In the genomic region with DNA sequence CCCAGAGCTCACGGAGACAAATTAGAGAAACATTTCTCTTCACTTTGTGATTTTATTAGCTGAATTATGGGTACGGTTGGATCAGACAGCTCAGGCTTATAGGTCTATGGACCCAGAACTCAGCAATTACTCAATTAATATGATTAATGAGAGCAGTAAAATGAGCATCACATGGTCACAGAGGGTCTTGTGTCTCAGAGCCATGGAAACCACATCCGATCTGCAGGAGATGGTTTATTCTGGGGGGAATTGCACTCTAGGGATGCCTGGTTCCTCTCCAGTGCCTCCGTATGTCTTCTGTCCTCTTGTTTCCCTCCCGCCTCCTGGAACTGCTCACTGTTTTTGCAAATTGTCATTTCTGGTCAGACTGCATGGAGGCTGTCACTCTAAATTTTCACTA, we compare ENCODE assay signal across 22 mouse cellular contexts.
DNase-seq lines count a peak whose midpoint lies in the region; ATAC-seq lines count a peak whose summit lies in the region.
"Had no signal": no experiment of that assay in that cellular context is flagged by ENCODE, and none has a peak within 500 bp of the region (broad histone marks: within the 10 kb centered on the region; RNA-seq: fewer than 3 reads in every experiment).

No protein-coding gene starts in this region.

- H3K9me3 ChIP-seq in kidney, embryonic 16.5 days (ENCODE audit: low read length): no peaks in the 10 kb centered on the region
- H3K9me3 ChIP-seq in neural tube, embryonic 11.5 days (ENCODE audit: control insufficient read depth, low read length): no peaks in the 10 kb centered on the region
- H3K9me3 ChIP-seq: embryonic facial prominence, embryonic 15.5 days; forebrain, embryonic 15.5 days; heart, embryonic 10.5 days had no signal

- 0 out of 2 replicates have a peak, but pooled peaks have one; percentile 15 for ATAC-seq in kidney, embryonic 16.5 days (ENCODE audit: low FRiP score, low TSS enrichment)
- peak; percentile 48; the same call in 1 of the 2 replicates for ATAC-seq in neural tube, embryonic 11.5 days (ENCODE audit: insufficient read depth, low FRiP score, low TSS enrichment)
- ATAC-seq: CD4-positive, CD25-positive, alpha-beta regulatory T cell, adult 4 months; forebrain, embryonic 15.5 days had no signal

- 47% methylated on average over 5 of the region's 5 CpGs for WGBS in kidney, embryonic 16.5 days
- 69% methylated on average over 5 of the region's 5 CpGs for WGBS in neural tube, embryonic 11.5 days

- no peak overlapping the region for H3K9ac ChIP-seq in kidney, embryonic 16.5 days (replicated peaks; ENCODE audit: low read length)
- no peak overlapping the region for H3K9ac ChIP-seq in neural tube, embryonic 11.5 days (ENCODE audit: low read length)
- H3K9ac ChIP-seq: embryonic facial prominence, embryonic 15.5 days; forebrain, embryonic 15.5 days had no signal

- H3K4me3 ChIP-seq in kidney, embryonic 16.5 days (ENCODE audit: low read length): no peak overlapping the region
- H3K4me3 ChIP-seq in neural tube, embryonic 11.5 days (ENCODE audit: low read depth, low read length): no peak overlapping the region
- H3K4me3 ChIP-seq: embryonic facial prominence, embryonic 15.5 days; forebrain, embryonic 15.5 days; heart, embryonic 10.5 days had no signal

- H3K4me1 ChIP-seq in kidney, embryonic 16.5 days (ENCODE audit: insufficient read depth, low read length): no peaks in the 10 kb centered on the region
- H3K4me1 ChIP-seq in neural tube, embryonic 11.5 days (ENCODE audit: control insufficient read depth, insufficient read depth, low read length): no peaks in the 10 kb centered on the region
- H3K4me1 ChIP-seq: embryonic facial prominence, embryonic 15.5 days; forebrain, embryonic 15.5 days; heart, embryonic 10.5 days had no signal

- no peaks in the 10 kb centered on the region for H3K27me3 ChIP-seq in kidney, embryonic 16.5 days (ENCODE audit: insufficient read depth, low read length)
- no peaks in the 10 kb centered on the region for H3K27me3 ChIP-seq in neural tube, embryonic 11.5 days (ENCODE audit: control insufficient read depth, insufficient read depth, low read length)
- H3K27me3 ChIP-seq: embryonic facial prominence, embryonic 15.5 days; forebrain, embryonic 15.5 days had no signal

- peak; percentile 23 for DNase-seq in heart, adult 11 months
- DNase-seq in heart, postnatal 4 days: no peak
- DNase-seq in kidney, adult 18-20 months: no peak
- DNase-seq in neural tube, embryonic 11.5 days (ENCODE audit: low spot score): no peak
- DNase-seq in neural tube, embryonic 10.5 days (ENCODE audit: extremely low spot score, low spot score): no peak
- no peak for DNase-seq in adrenal gland, postnatal 36 days
- DNase-seq in right cerebral cortex, postnatal 14 days: no peak
- DNase-seq: adrenal gland, adult 8-10 months; B cell, adult 2 months; cerebellum, adult 11 months; cerebellum, adult 8-10 months; cerebellum, postnatal 14 days; embryo, embryonic 11 days; gastrocnemius, postnatal 36 days; heart, adult 18-20 months; heart, postnatal 10 days had no signal

- no peak overlapping the region for H3K27ac ChIP-seq in kidney, embryonic 16.5 days (ENCODE audit: low read length)
- H3K27ac ChIP-seq in neural tube, embryonic 11.5 days (ENCODE audit: low read depth, low read length): no peak overlapping the region
- H3K27ac ChIP-seq: embryonic facial prominence, embryonic 15.5 days; forebrain, embryonic 15.5 days; heart, embryonic 10.5 days had no signal

- no peak overlapping the region for H3K4me2 ChIP-seq in kidney, embryonic 16.5 days (replicated peaks; ENCODE audit: low read depth, low read length)
- no peak overlapping the region for H3K4me2 ChIP-seq in neural tube, embryonic 11.5 days (ENCODE audit: low read depth)
- H3K4me2 ChIP-seq: embryonic facial prominence, embryonic 15.5 days; forebrain, embryonic 15.5 days had no signal

- H3K36me3 ChIP-seq in kidney, embryonic 16.5 days (ENCODE audit: insufficient read depth, low read length): no peaks in the 10 kb centered on the region
- H3K36me3 ChIP-seq in neural tube, embryonic 11.5 days (ENCODE audit: control insufficient read depth, insufficient read depth, low read length): no peaks in the 10 kb centered on the region
- H3K36me3 ChIP-seq: embryonic facial prominence, embryonic 15.5 days; forebrain, embryonic 15.5 days; G1E; heart, embryonic 10.5 days had no signal
